Mouse (Mus musculus) spleen, adult 2 months (tissue): Measurements from ENCODE around the gene Agr3. TPM values are rescaled to one million over a fixed set of nuclear protein-coding genes. Genes with fewer than 3 reads are reported as not detected.

Experiments
- DNase-seq, 2 experiments: peaks; one replicate each; pipeline versions ENCODE4 v3.0.0 to v3.0.0-alpha.2; 2012 to 2021; ENCODE audit warnings: low spot score in 2 of 2, low read depth in 1 of 2
- H3K27ac ChIP-seq: fragments of 200-500 bp; 2 replicates; pipeline ENCODE4 v1.5.1; 2012; ENCODE audit warnings: low read length, inconsistent platforms; ENCODE audit not compliant: insufficient read depth
- H3K27me3 ChIP-seq: fragments of 200-500 bp; 2 replicates; pipeline ENCODE4 v1.6.1; 2012; ENCODE audit warnings: mild to moderate bottlenecking, moderate library complexity, low read length, inconsistent platforms; ENCODE audit not compliant: control insufficient read depth, insufficient read depth
- H3K36me3 ChIP-seq: fragments of 200-500 bp; 2 replicates; pipeline ENCODE4 v1.6.1; 2012; ENCODE audit warnings: mild to moderate bottlenecking, low read length, inconsistent platforms; ENCODE audit not compliant: control insufficient read depth, insufficient read depth
- H3K4me1 ChIP-seq: fragments of 200-500 bp; 2 replicates; pipeline ENCODE4 v1.6.1; 2011; ENCODE audit warnings: inconsistent platforms; ENCODE audit not compliant: control insufficient read depth, insufficient read depth, insufficient read length
- H3K4me3 ChIP-seq: fragments of 200-500 bp; 2 replicates; pipeline ENCODE4 v1.5.1; 2011; ENCODE audit warnings: mild to moderate bottlenecking, inconsistent platforms; ENCODE audit not compliant: insufficient read depth, insufficient read length; ENCODE audit errors: extremely low read depth
- CTCF ChIP-seq: fragments of 200-500 bp; IDR thresholded peaks from 2 replicates; pipeline ENCODE4 v1.5.1; 2011; ENCODE audit warnings: mild to moderate bottlenecking, inconsistent platforms; ENCODE audit not compliant: insufficient read depth, insufficient read length, insufficient replicate concordance; ENCODE audit errors: extremely low read depth
- POLR2A ChIP-seq: fragments of 200-500 bp; IDR thresholded peaks from 2 replicates; pipeline ENCODE4 v1.6.1; 2011; ENCODE audit warnings: low read depth, low read length, inconsistent platforms
- WGBS: fragments of 180-500 bp; shearing (Covaris S2); methylation state at CpG from one replicate; pipeline ENCODE4 v1.1.7; 2018; 5-methylcytosine and 5-hydroxymethylcytosine counted together
- polyA plus RNA-seq: library from polyadenylated mRNA; depleted of rRNA; stranded (reverse); fragments of >200 nt; gene quantifications from 2 replicates; pipeline ENCODE4 v1.2.3, GENCODE M21; 2012

Agr3 gene
- polyA plus RNA-seq, 1 experiment, result not detected

DNA sequence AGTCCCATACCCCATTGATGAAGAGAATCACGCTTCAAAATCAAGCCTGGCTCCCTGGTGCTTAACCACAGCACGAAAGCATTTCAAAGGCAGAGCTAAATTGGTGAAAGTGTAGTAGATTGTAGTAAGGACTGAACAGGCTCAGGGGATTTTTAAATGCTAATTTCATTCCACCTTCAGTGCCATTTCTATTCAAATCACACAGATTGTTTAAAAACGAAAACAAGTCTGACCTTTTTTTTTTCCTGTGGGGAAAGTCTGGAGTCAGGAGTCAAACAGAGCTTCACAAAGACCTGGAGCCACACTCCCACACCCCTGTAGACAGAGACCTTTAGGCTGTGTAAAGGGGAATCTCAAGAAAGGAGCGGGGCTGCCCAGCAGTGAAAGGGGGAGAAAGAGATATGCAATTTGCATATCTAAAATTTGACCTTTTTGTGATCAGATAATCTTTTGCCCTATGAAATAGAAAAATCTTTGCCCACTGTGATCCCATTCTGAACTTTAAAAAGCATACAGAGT, 28.6 kb upstream of the Agr3 start:
- H3K27me3 ChIP-seq, result no peaks in the 10 kb centered on the region
- no peak for DNase-seq
- WGBS, result 55% methylated on average over 4 of the region's 4 CpGs
- H3K4me1 ChIP-seq, result no peaks in the 10 kb centered on the region
- no peak overlapping the region for H3K4me3 ChIP-seq
- TF ChIP-seq CTCF (no peak), POLR2A (no peak)
- no peaks in the 10 kb centered on the region for H3K36me3 ChIP-seq
- no peak overlapping the region for H3K27ac ChIP-seq

- Histone ChIP-seq H3K4me3 (no peak overlapping the region), H3K27ac (no peak overlapping the region), H3K4me1 (no peaks in the 10 kb centered on the region), H3K27me3 (no peaks in the 10 kb centered on the region), H3K36me3 (no peaks in the 10 kb centered on the region)
- TF ChIP-seq CTCF, result no peak
- no peak for TF ChIP-seq POLR2A
- DNase-seq, result no peak
- whole genome bisulfite sequencing, result 76% methylated on average over 1 of the region's 1 CpGs
Observed at GRCm38 (mm10) chr12:35910632-35911031, 14.8 kb upstream of the Agr3 start.

- TF ChIP-seq CTCF (no peak), POLR2A (no peak)
- H3K27ac ChIP-seq, result no peak overlapping the region
- no peaks in the 10 kb centered on the region for H3K36me3 ChIP-seq
- no peaks in the 10 kb centered on the region for H3K27me3 ChIP-seq
- no peak overlapping the region for H3K4me3 ChIP-seq
- no peaks in the 10 kb centered on the region for H3K4me1 ChIP-seq
- DNase-seq, result no peak
Observed at GRCm38 (mm10) chr12:35915813-35916212, 9.6 kb upstream of the Agr3 start.

DNA sequence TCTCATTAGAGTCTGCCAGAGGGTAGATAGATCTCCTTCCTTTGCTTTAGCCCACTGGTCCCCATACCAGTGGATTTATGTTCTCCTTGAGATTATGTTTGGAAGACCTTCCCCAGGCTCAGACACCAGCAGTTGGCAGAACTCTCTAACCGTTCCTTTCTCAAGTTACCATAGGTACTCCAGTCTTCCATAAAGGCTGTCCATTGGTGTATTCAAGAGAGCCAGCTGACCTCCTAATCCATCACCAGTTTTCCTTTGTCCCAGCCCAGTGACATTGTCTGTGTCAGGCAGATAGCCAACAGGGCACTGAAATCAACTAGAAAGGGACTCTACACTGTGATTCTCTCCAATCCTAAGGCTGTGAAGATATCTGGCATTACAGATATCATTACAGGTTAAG, 9.0 kb upstream of the Agr3 start:
- Histone ChIP-seq H3K4me1 (no peaks in the 10 kb centered on the region), H3K4me3 (no peak overlapping the region), H3K27me3 (no peaks in the 10 kb centered on the region), H3K27ac (no peak overlapping the region), H3K36me3 (no peaks in the 10 kb centered on the region)
- no peak for DNase-seq
- WGBS, result 88% methylated on average over 1 of the region's 1 CpGs
- no peak for TF ChIP-seq POLR2A
- TF ChIP-seq CTCF, result no peak

- WGBS, result 78% methylated on average over 1 of the region's 1 CpGs
- Histone ChIP-seq H3K4me3 (no peak overlapping the region), H3K4me1 (no peaks in the 10 kb centered on the region), H3K27ac (no peak overlapping the region), H3K27me3 (no peaks in the 10 kb centered on the region), H3K36me3 (no peaks in the 10 kb centered on the region)
- TF ChIP-seq CTCF, result no peak
- no peak for TF ChIP-seq POLR2A
- DNase-seq, result no peak
Observed at GRCm38 (mm10) chr12:35918031-35918430, 7.4 kb upstream of the Agr3 start.

DNA sequence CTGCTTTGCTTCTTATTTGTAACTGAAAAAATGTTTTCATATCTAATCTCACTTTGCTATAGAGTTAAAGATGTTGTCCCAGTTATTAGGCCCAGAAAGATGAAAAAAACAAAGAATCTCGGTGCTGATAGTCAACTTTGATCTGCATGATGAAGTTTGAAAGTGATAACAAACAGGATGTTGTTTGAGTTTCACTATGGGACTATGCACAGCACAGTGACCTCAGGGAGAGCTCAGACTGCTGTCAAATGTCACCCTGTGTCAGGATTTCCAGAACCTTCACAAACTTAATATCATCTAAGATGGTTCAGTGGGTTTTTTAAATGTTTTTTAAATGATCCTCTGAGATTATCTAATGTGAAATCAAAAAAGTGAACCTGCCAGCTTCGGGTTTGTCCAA, 2.4 kb downstream of the Agr3 start:
- Histone ChIP-seq H3K27me3 (no peaks in the 10 kb centered on the region), H3K4me3 (no peak overlapping the region), H3K27ac (no peak overlapping the region), H3K4me1 (no peaks in the 10 kb centered on the region), H3K36me3 (no peaks in the 10 kb centered on the region)
- no peak for TF ChIP-seq POLR2A
- no peak for TF ChIP-seq CTCF
- 62% methylated on average over 2 of the region's 2 CpGs for WGBS
- no peak for DNase-seq

- Histone ChIP-seq H3K27ac (no peak overlapping the region), H3K4me3 (no peak overlapping the region), H3K36me3 (no peaks in the 10 kb centered on the region), H3K27me3 (no peaks in the 10 kb centered on the region), H3K4me1 (no peaks in the 10 kb centered on the region)
- DNase-seq, result no peak
- TF ChIP-seq POLR2A (no peak), CTCF (no peak)
Observed at GRCm38 (mm10) chr12:35932816-35933215, 7.4 kb downstream of the Agr3 start.
